In the genomic region with DNA sequence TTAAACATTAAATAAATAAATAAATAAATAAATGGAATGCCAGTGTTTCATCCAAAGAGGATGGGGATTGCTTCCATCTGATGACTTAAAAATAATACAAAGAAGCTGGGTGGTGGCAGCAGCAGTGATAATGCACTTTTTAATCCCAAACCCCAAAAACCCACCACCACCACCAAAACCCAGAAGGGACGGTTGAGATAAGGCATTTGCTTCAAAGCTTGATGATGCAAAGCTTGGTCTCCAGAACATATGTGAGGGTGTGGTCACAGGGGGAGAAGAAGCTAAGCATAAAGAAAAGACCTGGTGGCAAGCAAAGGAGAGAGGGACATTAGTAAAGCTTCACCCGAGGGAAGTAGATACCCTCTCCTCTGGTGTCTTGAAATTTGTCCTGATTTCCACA, we compare ENCODE assay signal across 24 mouse cellular contexts. TPM values are rescaled to one million over a fixed set of nuclear protein-coding genes. Genes with fewer than 3 reads are reported as not detected.
DNase-seq lines count a peak whose midpoint lies in the region; ATAC-seq lines count a peak whose summit lies in the region.
"Had no signal": no experiment of that assay in that cellular context is flagged by ENCODE, and none has a peak within 500 bp of the region (broad histone marks: within the 10 kb centered on the region; RNA-seq: fewer than 3 reads in every experiment).

No protein-coding gene starts in this region.

- no peak overlapping the region; the same call in 1 of the 2 replicates for H3K4me2 ChIP-seq in heart, embryonic 11.5 days
- peak overlapping the region; percentile 62 for H3K4me2 ChIP-seq in liver, embryonic 16.5 days (ENCODE audit: low read depth, low read length)
- H3K4me2 ChIP-seq: intestine, embryonic 15.5 days; limb, embryonic 13.5 days; stomach, embryonic 15.5 days had no signal

- no peak overlapping the region for H3K9ac ChIP-seq in heart, embryonic 11.5 days (ENCODE audit: low read depth, low read length)
- peak overlapping the region; percentile 37; the same call in 1 of the 2 replicates for H3K9ac ChIP-seq in liver, embryonic 16.5 days (ENCODE audit: low read depth, low read length)
- H3K9ac ChIP-seq: forebrain, postnatal 0 days; intestine, embryonic 15.5 days; limb, embryonic 13.5 days; stomach, embryonic 15.5 days had no signal

- H3K9me3 ChIP-seq in heart, embryonic 11.5 days (replicated peaks; ENCODE audit: control insufficient read depth, low read length) = no peaks in the 10 kb centered on the region
- no peaks in the 10 kb centered on the region for H3K9me3 ChIP-seq in erythroblast, embryonic 14.5 days (ENCODE audit: control insufficient read depth, low read length)
- H3K9me3 ChIP-seq in liver, embryonic 16.5 days (replicated peaks; ENCODE audit: control insufficient read depth, low read length) = no peaks in the 10 kb centered on the region
- H3K9me3 ChIP-seq: hindbrain, embryonic 10.5 days; intestine, embryonic 15.5 days; limb, embryonic 13.5 days; stomach, embryonic 15.5 days had no signal

- ATAC-seq in heart, embryonic 11.5 days (replicated peaks; ENCODE audit: insufficient number of reproducible peaks, low FRiP score, low TSS enrichment) = peak; percentile 44
- ATAC-seq in liver, embryonic 16.5 days (ENCODE audit: low read depth) = peak; percentile 52
- ATAC-seq: forebrain, postnatal 0 days; lung, postnatal 0 days; midbrain, embryonic 16.5 days had no signal

- 74% methylated on average over 2 of the region's 2 CpGs for WGBS in heart, embryonic 11.5 days (ENCODE audit: insufficient replicate concordance)
- 24% methylated on average over 2 of the region's 2 CpGs for WGBS in liver, embryonic 16.5 days (ENCODE audit: insufficient replicate concordance)

- no peak for DNase-seq in heart, postnatal 10 days
- peak; percentile 97 for DNase-seq in MEL-GATA-1-ER (ENCODE audit: extremely low read depth, low read depth)
- no peak for DNase-seq in left cerebral cortex, adult 8-10 months (ENCODE audit: low spot score in 2 of 2)
- DNase-seq in gastrocnemius, postnatal 10 days = no peak
- DNase-seq in kidney, postnatal 25 days = no peak
- DNase-seq: adrenal gland, postnatal 36 days; B cell, adult 2 months; cerebellum, adult 11 months; cerebellum, postnatal 14 days; forebrain, postnatal 0 days; gastrocnemius, postnatal 14 days; thymus, adult 2 months had no signal

- H3K4me1 ChIP-seq in heart, embryonic 11.5 days (ENCODE audit: control insufficient read depth, insufficient read depth, low read length) = peaks cover 6% of the 10 kb centered on the region
- peaks cover 91% of the 10 kb centered on the region for H3K4me1 ChIP-seq in erythroblast, embryonic 14.5 days (ENCODE audit: control insufficient read depth)
- peaks cover 60% of the 10 kb centered on the region for H3K4me1 ChIP-seq in liver, embryonic 16.5 days (ENCODE audit: control insufficient read depth, low read depth, low read length)
- H3K4me1 ChIP-seq: hindbrain, embryonic 10.5 days; intestine, embryonic 15.5 days; limb, embryonic 13.5 days; stomach, embryonic 15.5 days had no signal

- H3K36me3 ChIP-seq in heart, embryonic 11.5 days (ENCODE audit: control insufficient read depth, insufficient read depth, low read length) = no peaks in the 10 kb centered on the region
- H3K36me3 ChIP-seq in erythroblast, embryonic 14.5 days (ENCODE audit: control insufficient read depth) = peaks cover 37% of the 10 kb centered on the region
- H3K36me3 ChIP-seq in liver, embryonic 16.5 days (ENCODE audit: control insufficient read depth, insufficient read depth) = no peaks in the 10 kb centered on the region
- H3K36me3 ChIP-seq: hindbrain, embryonic 10.5 days; intestine, embryonic 15.5 days; limb, embryonic 13.5 days; stomach, embryonic 15.5 days had no signal

- intact Hi-C loops in heart, postnatal 10 days (cut with DNase I) = no loop called here

- no peak overlapping the region for H3K4me3 ChIP-seq in heart, embryonic 11.5 days (ENCODE audit: low read depth, low read length)
- H3K4me3 ChIP-seq in erythroblast, embryonic 14.5 days (replicated peaks) = peak overlapping the region; percentile 45
- H3K4me3 ChIP-seq in liver, embryonic 16.5 days (ENCODE audit: low read depth, low read length) = no peak overlapping the region; the same call in 1 of the 2 replicates
- H3K4me3 ChIP-seq: hindbrain, embryonic 10.5 days; intestine, embryonic 15.5 days; limb, embryonic 13.5 days; stomach, embryonic 15.5 days had no signal

- H3K27me3 ChIP-seq in heart, embryonic 11.5 days (ENCODE audit: control insufficient read depth, insufficient read depth, low read length) = no peaks in the 10 kb centered on the region
- no peaks in the 10 kb centered on the region for H3K27me3 ChIP-seq in erythroblast, embryonic 14.5 days (ENCODE audit: control insufficient read depth)
- H3K27me3 ChIP-seq in liver, embryonic 16.5 days (ENCODE audit: control insufficient read depth, insufficient read depth, low read depth, low read length) = no peaks in the 10 kb centered on the region
- H3K27me3 ChIP-seq: intestine, embryonic 15.5 days; limb, embryonic 13.5 days; stomach, embryonic 15.5 days had no signal

- peak overlapping the region; percentile 79 for H3K27ac ChIP-seq in heart, embryonic 11.5 days (ENCODE audit: low read depth, low read length)
- peak overlapping the region; percentile 97 for H3K27ac ChIP-seq in liver, embryonic 16.5 days (ENCODE audit: low read length)
- H3K27ac ChIP-seq: hindbrain, embryonic 10.5 days; intestine, embryonic 15.5 days; limb, embryonic 13.5 days; stomach, embryonic 15.5 days had no signal

RNA-seq across cellular contexts. Expression of gene Pga5, which starts 16.0 kb away (rescaled TPM):
- not detected in 2 replicates for polyA plus RNA-seq in heart, embryonic 11.5 days (2014; fragmentation: Nextera tagmentation; extraction: Ambion mirVana)
- not detected for total RNA-seq in heart, postnatal 10 days (2021)
- polyA plus RNA-seq in erythroblast, embryonic 14.5 days (2012) = not detected in 2 replicates
- polyA plus RNA-seq in liver, embryonic 16.5 days (2015; fragmentation: Nextera tagmentation; extraction: Ambion mirVana) = 0.06 TPM in 1 of 2 replicates, not detected in the other
- not detected for total RNA-seq in left cerebral cortex, adult 8-10 months (2022)
- total RNA-seq in gastrocnemius, postnatal 10 days (2021) = not detected
- total RNA-seq: adrenal gland, postnatal 36 days; forebrain, postnatal 0 days; gastrocnemius, postnatal 14 days; layer of hippocampus, adult 18-20 months had no signal
- polyA plus RNA-seq: forebrain, postnatal 0 days; heart, embryonic 14.5 days; hindbrain, embryonic 10.5 days; kidney, embryonic 14.5 days; lung, postnatal 0 days; midbrain, embryonic 16.5 days had no signal

RNA-seq across cellular contexts. Expression of gene Vps37c, which starts 26.6 kb away (rescaled TPM):
- polyA plus RNA-seq in heart, embryonic 11.5 days (2014; fragmentation: Nextera tagmentation; extraction: Ambion mirVana) = 21.9 and 22.5 TPM in 2 replicates
- 10 to 100 TPM; 23.3 to 27.1 TPM for total RNA-seq in heart, postnatal 10 days (2021)
- 2.4 and 3.2 TPM in 2 replicates for polyA plus RNA-seq in erythroblast, embryonic 14.5 days (2012)
- polyA plus RNA-seq in liver, embryonic 16.5 days (2015; fragmentation: Nextera tagmentation; extraction: Ambion mirVana) = 11.7 and 12.1 TPM in 2 replicates
- 10 to 100 TPM; 17.8 to 23.9 (median 20.9) TPM for total RNA-seq in left cerebral cortex, adult 8-10 months (2022)
- total RNA-seq in gastrocnemius, postnatal 10 days (2021) = 10 to 100 TPM; 17.3 to 23.1 TPM

RNA-seq across cellular contexts. Expression of gene Vwce, which starts 27.9 kb away (rescaled TPM):
- polyA plus RNA-seq in heart, embryonic 11.5 days (2014; fragmentation: Nextera tagmentation; extraction: Ambion mirVana) = 0.46 and 0.55 TPM in 2 replicates
- total RNA-seq in heart, postnatal 10 days (2021) = under 1 TPM; 0.26 to 0.27 TPM
- polyA plus RNA-seq in erythroblast, embryonic 14.5 days (2012) = 0.11 and 0.12 TPM in 2 replicates
- 13.5 and 16.0 TPM in 2 replicates for polyA plus RNA-seq in liver, embryonic 16.5 days (2015; fragmentation: Nextera tagmentation; extraction: Ambion mirVana)
- total RNA-seq in left cerebral cortex, adult 8-10 months (2022) = under 1 TPM; 0.39 to 0.77 (median 0.47) TPM
- total RNA-seq in gastrocnemius, postnatal 10 days (2021) = under 1 TPM; 0.05 to 0.81 TPM
- polyA plus RNA-seq: lung, postnatal 0 days had no signal

RNA-seq across cellular contexts. Expression of gene Tkfc, which starts 56.5 kb away (rescaled TPM):
- polyA plus RNA-seq in heart, embryonic 11.5 days (2014; fragmentation: Nextera tagmentation; extraction: Ambion mirVana) = 13.6 and 14.3 TPM in 2 replicates
- 10 to 100 TPM; 10.3 to 11.1 TPM for total RNA-seq in heart, postnatal 10 days (2021)
- polyA plus RNA-seq in erythroblast, embryonic 14.5 days (2012) = 0.31 and 0.64 TPM in 2 replicates
- 39.7 and 47.8 TPM in 2 replicates for polyA plus RNA-seq in liver, embryonic 16.5 days (2015; fragmentation: Nextera tagmentation; extraction: Ambion mirVana)
- total RNA-seq in left cerebral cortex, adult 8-10 months (2022) = 10 to 100 TPM; 17.4 to 19.9 (median 19.3) TPM
- 1 to 10 TPM; 7.9 to 8.0 TPM for total RNA-seq in gastrocnemius, postnatal 10 days (2021)

RNA-seq across cellular contexts. Expression of gene Ddb1, which starts 56.8 kb away (rescaled TPM):
- polyA plus RNA-seq in heart, embryonic 11.5 days (2014; fragmentation: Nextera tagmentation; extraction: Ambion mirVana) = 265 and 328 TPM in 2 replicates
- total RNA-seq in heart, postnatal 10 days (2021) = 100 to 1,000 TPM; 216 to 231 TPM
- 2.3 and 2.8 TPM in 2 replicates for polyA plus RNA-seq in erythroblast, embryonic 14.5 days (2012)
- 170 and 176 TPM in 2 replicates for polyA plus RNA-seq in liver, embryonic 16.5 days (2015; fragmentation: Nextera tagmentation; extraction: Ambion mirVana)
- total RNA-seq in left cerebral cortex, adult 8-10 months (2022) = 100 to 1,000 TPM; 181 to 219 (median 206) TPM
- total RNA-seq in gastrocnemius, postnatal 10 days (2021) = 100 to 1,000 TPM; 208 to 236 TPM
